Mouse (Mus musculus) heart, postnatal 36 days (tissue): Measurements from ENCODE around the gene Pth1r. TPM values are rescaled to one million over a fixed set of nuclear protein-coding genes. Genes with fewer than 3 reads are reported as not detected.

Experiments
- DNase-seq, 2 experiments: peaks; one replicate each; pipeline ENCODE4 v3.0.0; 2021 to 2022
- intact Hi-C: fragments of 180-260 bp; cut with DNase I; formaldehyde crosslinking; loops from one replicate; pipeline ENCODE4 v1.15.1; 2025
- total RNA-seq, 2 experiments: library from RNA; stranded (reverse); gene quantifications; 2 replicates each; pipeline ENCODE4 v1.2.3; 2021

Pth1r gene
- total RNA-seq, 2 experiments from 2014 or later, result 6.5 to 6.6 TPM

GRCm38 (mm10) chr9:110718810-110719209 is 28.1 kb downstream of the Pth1r start:
- no peak for DNase-seq
- intact Hi-C loops, result no loop called here

GRCm38 (mm10) chr9:110718071-110718470 is 28.9 kb downstream of the Pth1r start:
- intact Hi-C loops, result no loop called here
- no peak for DNase-seq

- peak; percentile 62 to 72 for DNase-seq
- intact Hi-C loops, result loop anchor here (1.0 to 2.0 kb wide), 3 partner anchors 43 to 154 kb away; no protein-coding TSS in a partner anchor
Observed at GRCm38 (mm10) chr9:110716775-110717174, 30.2 kb downstream of the Pth1r start.

- intact Hi-C loops, result no loop called here
- DNase-seq, result no peak
Observed at GRCm38 (mm10) chr9:110715426-110715825, 31.5 kb downstream of the Pth1r start.

GRCm38 (mm10) chr9:110713389-110713788 is 33.6 kb downstream of the Pth1r start:
- intact Hi-C loops, result no loop called here
- no peak for DNase-seq

- DNase-seq, result no peak
- intact Hi-C loops, result no loop called here
Observed at GRCm38 (mm10) chr9:110712545-110712944, 34.4 kb downstream of the Pth1r start.

GRCm38 (mm10) chr9:110711996-110712395 is 34.9 kb downstream of the Pth1r start:
- DNase-seq, result no peak
- intact Hi-C loops, result no loop called here

GRCm38 (mm10) chr9:110711532-110711931 is 35.4 kb downstream of the Pth1r start:
- intact Hi-C loops, result no loop called here
- DNase-seq, result no peak

- intact Hi-C loops, result loop anchor here (1.0 to 5.0 kb wide), 4 partner anchors 39 to 297 kb away; no protein-coding TSS in a partner anchor
- peak; percentile 78 to 83 for DNase-seq
Observed at GRCm38 (mm10) chr9:110709640-110710258, 37.2 kb downstream of the Pth1r start.

GRCm38 (mm10) chr9:110706784-110707183 is 40.2 kb downstream of the Pth1r start:
- no peak for DNase-seq
- intact Hi-C loops, result loop anchor here (5.0 kb wide), 1 partner anchor 294 kb away; no protein-coding TSS in a partner anchor

GRCm38 (mm10) chr9:110703951-110704350 is 43.0 kb downstream of the Pth1r start:
- DNase-seq, result no peak
- intact Hi-C loops, result no loop called here

- intact Hi-C loops, result no loop called here
- DNase-seq, result no peak
Observed at GRCm38 (mm10) chr9:110702848-110703247, 44.1 kb downstream of the Pth1r start.

GRCm38 (mm10) chr9:110701114-110702032 is 45.6 kb downstream of the Pth1r start:
- DNase-seq, result no peak
- intact Hi-C loops, result no loop called here

- intact Hi-C loops, result no loop called here
- no peak for DNase-seq
Observed at GRCm38 (mm10) chr9:110699574-110699973, 47.4 kb downstream of the Pth1r start.

- DNase-seq, result no peak
- intact Hi-C loops, result no loop called here
Observed at GRCm38 (mm10) chr9:110697465-110697864, 49.5 kb downstream of the Pth1r start.

- no peak for DNase-seq
- intact Hi-C loops, result no loop called here
Observed at GRCm38 (mm10) chr9:110696427-110696826, 50.5 kb downstream of the Pth1r start.

- intact Hi-C loops, result no loop called here
- no peak for DNase-seq
Observed at GRCm38 (mm10) chr9:110695165-110695755, 51.7 kb downstream of the Pth1r start.

- no peak for DNase-seq
- intact Hi-C loops, result no loop called here
Observed at GRCm38 (mm10) chr9:110689261-110689779, 57.6 kb downstream of the Pth1r start.

GRCm38 (mm10) chr9:110687846-110688245 is 59.1 kb downstream of the Pth1r start:
- no peak for DNase-seq
- intact Hi-C loops, result no loop called here

- DNase-seq, result no peak
- intact Hi-C loops, result no loop called here
Observed at GRCm38 (mm10) chr9:110687061-110687460, 59.9 kb downstream of the Pth1r start.

GRCm38 (mm10) chr9:110686472-110686871 is 60.5 kb downstream of the Pth1r start:
- intact Hi-C loops, result no loop called here
- no peak for DNase-seq
